Mouse (Mus musculus) E14TG2a.4 (cell line): ENCODE results near the gene Ulk2.

ENCODE experiments used
- CTCF ChIP-seq: conservative IDR thresholded peaks from 2 replicates; pipeline ENCODE4 v1.5.1; 2014; ENCODE audit warnings: low read length
- NANOG ChIP-seq: IDR thresholded peaks from 2 replicates; pipeline ENCODE4 v1.6.1; 2014; ENCODE audit warnings: borderline replicate concordance, low read length, mixed read lengths

- TF ChIP-seq CTCF = no peak
- TF ChIP-seq NANOG = no peak
Measured at GRCm38 (mm10) chr11:61839182-61839581, 15.7 kb downstream of the Ulk2 start.
